Mouse (Mus musculus) embryonic facial prominence, embryonic 13.5 days (tissue): ENCODE data around the gene Rnasek. TPM values are rescaled to one million over a fixed set of nuclear protein-coding genes. Genes with fewer than 3 reads are reported as not detected.

Source experiments
- ATAC-seq: fragments of 200-750 bp; cut with Nextera tagmentation; 2 replicates; pipeline ENCODE4 v1.8.0; 2017; ENCODE audit warnings: low read depth; ENCODE audit not compliant: insufficient number of reproducible peaks, insufficient read depth, low FRiP score, low TSS enrichment
- H3K27ac ChIP-seq: fragments of 300-500 bp; sonication (generic); 2 replicates; pipeline ENCODE4 v1.5.1; 2015; ENCODE audit warnings: moderate library complexity, mild to moderate bottlenecking, inconsistent platforms
- H3K27me3 ChIP-seq: fragments of 300-500 bp; sonication (generic); 2 replicates; pipeline ENCODE4 v1.6.1; 2015; ENCODE audit warnings: mild to moderate bottlenecking, inconsistent platforms
- H3K36me3 ChIP-seq: fragments of 300-500 bp; sonication (generic); 2 replicates; pipeline ENCODE4 v1.6.1; 2015; ENCODE audit warnings: mild to moderate bottlenecking, inconsistent platforms
- H3K4me1 ChIP-seq: fragments of 300-500 bp; sonication (generic); 2 replicates; pipeline ENCODE4 v1.6.1; 2015; ENCODE audit warnings: inconsistent platforms
- H3K4me2 ChIP-seq: fragments of 300-500 bp; sonication (generic); 2 replicates; pipeline ENCODE4 v1.6.1; 2015; ENCODE audit warnings: moderate library complexity, mild to moderate bottlenecking, inconsistent platforms
- H3K4me3 ChIP-seq: fragments of 300-500 bp; sonication (generic); 2 replicates; pipeline ENCODE4 v1.5.1; 2015; ENCODE audit warnings: mild to moderate bottlenecking, inconsistent platforms
- H3K9ac ChIP-seq: fragments of 300-500 bp; sonication (generic); 2 replicates; pipeline ENCODE4 v1.6.1; 2015; ENCODE audit warnings: mild to moderate bottlenecking, inconsistent platforms
- H3K9me3 ChIP-seq: fragments of 300-500 bp; sonication (generic); 2 replicates; pipeline ENCODE4 v1.6.1; 2016; ENCODE audit warnings: inconsistent platforms
- WGBS: fragments of 180-500 bp; shearing (Covaris S2); methylation state at CpG from one replicate; pipeline ENCODE4 v1.1.7; 2015; ENCODE audit warnings: mixed read lengths; 5-methylcytosine and 5-hydroxymethylcytosine counted together
- polyA plus RNA-seq: library from polyadenylated mRNA; unstranded; fragments of >200 nt; fragmentation: Nextera tagmentation; extraction: Ambion mirVana; gene quantifications from 2 replicates; pipeline ENCODE4 v1.2.1, GENCODE M21; 2015

The Rnasek gene
- polyA plus RNA-seq, result 168 and 170 TPM in 2 replicates

DNA sequence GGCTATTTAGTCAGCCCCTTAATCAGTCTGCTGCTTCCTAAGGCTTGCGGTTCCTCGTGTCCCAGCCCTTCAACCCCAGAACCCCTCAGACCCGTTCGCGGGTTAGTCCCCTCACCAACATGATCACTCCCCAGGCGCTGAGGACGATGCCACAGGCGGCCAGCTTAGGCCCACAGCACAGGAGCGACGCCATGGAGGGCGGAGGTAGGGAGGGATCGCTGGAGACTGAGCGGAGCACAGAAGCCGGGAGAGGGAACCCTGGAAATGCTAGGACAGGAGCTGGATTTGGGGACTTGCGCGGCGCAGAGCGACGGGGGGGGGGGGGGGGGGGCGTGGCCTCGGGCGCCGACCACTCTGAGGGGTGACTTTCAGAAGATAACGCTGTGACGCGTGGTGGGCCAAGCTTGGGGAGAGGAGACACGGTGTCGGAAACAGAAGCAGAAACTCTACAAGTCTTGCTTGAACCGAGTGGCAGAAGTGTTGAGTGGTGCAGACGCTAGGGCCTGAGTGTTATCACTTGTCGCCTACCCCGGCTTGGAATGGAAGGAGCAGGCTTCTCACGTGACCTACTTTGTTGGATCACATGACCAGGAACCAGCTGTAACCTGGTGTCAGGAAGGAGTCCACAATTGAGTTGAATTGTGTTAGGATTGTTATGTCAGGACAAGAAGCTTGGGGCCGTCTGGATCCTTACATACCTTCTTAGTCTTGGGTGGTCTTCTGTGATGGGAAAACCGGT is at the start of gene Rnasek, which contains the start of gene Gm21988:
Rnasek (minus strand) TSS at position 302 of the 739 bp plus-strand sequence.
Gm21988 (minus strand) TSS at position 290 of the 739 bp plus-strand sequence.
- Histone ChIP-seq H3K4me1 (peaks cover 37% of the 10 kb centered on the region), H3K36me3 (peaks cover 14% of the 10 kb centered on the region), H3K9me3 (no peaks in the 10 kb centered on the region), H3K9ac (peak within 1 kb of the TSS; percentile 87), H3K4me2 (peak within 1 kb of the TSS; percentile 83), H3K4me3 (peak within 1 kb of the TSS; percentile 81), H3K27ac (peak within 1 kb of the TSS; percentile 93), H3K27me3 (0 out of 2 replicates have a peak, but pooled peaks cover 2% of the 10 kb centered on the region)
- WGBS, result 1% methylated on average over 33 of the region's 35 CpGs
- ATAC-seq, result no peak

DNA sequence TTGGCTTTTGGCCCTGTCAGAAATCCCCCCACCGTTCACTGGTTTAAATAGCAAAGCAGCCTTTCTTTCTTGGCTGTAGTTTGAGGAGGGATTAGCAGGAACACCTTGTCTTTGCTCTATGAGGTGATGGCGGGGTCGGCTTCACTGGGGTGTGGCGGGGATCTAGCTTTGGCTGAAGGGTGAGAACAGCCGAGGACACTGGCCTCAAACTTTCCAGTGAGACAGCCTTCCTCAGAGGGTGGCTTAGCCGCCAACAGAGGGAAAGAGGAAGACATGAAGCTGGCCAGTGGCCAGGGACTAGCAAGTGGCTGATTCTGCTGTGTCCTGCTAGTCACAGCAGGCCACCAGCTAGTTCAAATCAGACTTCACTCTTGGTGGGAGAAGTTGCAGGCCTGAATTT is 49.6 kb upstream of the Rnasek start:
- no peaks in the 10 kb centered on the region for H3K36me3 ChIP-seq
- H3K4me1 ChIP-seq, result no peaks in the 10 kb centered on the region; the same call in 1 of the 2 replicates
- no peaks in the 10 kb centered on the region for H3K27me3 ChIP-seq
- WGBS, result 45% methylated on average over 6 of the region's 6 CpGs
- H3K27ac ChIP-seq, result no peak overlapping the region
- no peak overlapping the region for H3K9ac ChIP-seq
- no peak for ATAC-seq
- no peaks in the 10 kb centered on the region for H3K9me3 ChIP-seq
- H3K4me3 ChIP-seq, result no peak overlapping the region
- H3K4me2 ChIP-seq, result no peak overlapping the region

DNA sequence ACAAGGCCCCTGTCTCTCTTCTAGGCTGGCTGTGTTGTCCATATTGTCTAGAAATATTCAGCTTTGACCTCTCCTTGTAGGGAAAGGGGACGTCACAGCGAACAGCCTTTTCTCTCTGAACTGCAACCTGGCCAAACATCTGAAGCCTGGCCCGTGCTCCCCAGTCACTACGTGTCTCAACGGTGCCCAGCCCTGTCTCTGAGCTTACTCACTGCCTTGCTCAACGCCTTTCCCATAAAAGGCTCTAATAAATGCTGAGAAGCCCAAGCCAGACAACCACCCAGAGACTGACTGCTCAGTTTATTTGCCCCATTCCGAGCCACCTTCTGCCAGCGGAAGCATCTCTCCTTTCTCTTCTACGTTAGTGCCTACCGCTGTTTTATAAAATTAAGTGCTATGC is 48.5 kb upstream of the Rnasek start:
- H3K4me1 ChIP-seq, result no peaks in the 10 kb centered on the region; the same call in 1 of the 2 replicates
- ATAC-seq, result no peak
- H3K27ac ChIP-seq, result no peak overlapping the region
- no peaks in the 10 kb centered on the region for H3K36me3 ChIP-seq
- H3K9ac ChIP-seq, result no peak overlapping the region
- whole genome bisulfite sequencing, result 86% methylated on average over 10 of the region's 10 CpGs
- H3K27me3 ChIP-seq, result no peaks in the 10 kb centered on the region
- H3K9me3 ChIP-seq, result no peaks in the 10 kb centered on the region
- H3K4me2 ChIP-seq, result no peak overlapping the region
- no peak overlapping the region for H3K4me3 ChIP-seq

DNA sequence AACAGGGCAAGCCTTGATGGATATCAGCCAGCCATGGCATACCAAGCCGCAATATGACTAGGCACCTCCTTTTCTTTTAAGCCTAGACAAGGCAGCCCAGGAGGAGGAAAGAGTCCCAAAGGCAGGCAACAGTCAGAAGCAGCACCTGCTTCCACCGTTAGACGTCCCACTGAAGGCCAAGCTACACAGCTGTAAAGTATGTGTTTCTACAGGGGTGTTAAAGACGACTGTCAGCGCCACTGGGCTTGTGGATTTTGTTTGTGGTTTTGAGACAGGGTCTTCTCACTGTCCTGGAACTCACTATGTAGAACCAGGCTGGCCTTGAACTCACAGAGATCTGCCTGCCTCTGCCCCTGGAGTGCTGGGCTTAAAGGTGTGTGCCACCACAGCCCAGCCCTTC is 46.0 kb upstream of the Rnasek start:
- Histone ChIP-seq H3K9me3 (no peaks in the 10 kb centered on the region), H3K36me3 (no peaks in the 10 kb centered on the region), H3K9ac (no peak overlapping the region), H3K27me3 (no peaks in the 10 kb centered on the region), H3K4me3 (no peak overlapping the region), H3K4me1 (no peaks in the 10 kb centered on the region; the same call in 1 of the 2 replicates), H3K4me2 (no peak overlapping the region), H3K27ac (no peak overlapping the region)
- WGBS, result 84% methylated on average over 5 of the region's 5 CpGs
- ATAC-seq, result no peak

DNA sequence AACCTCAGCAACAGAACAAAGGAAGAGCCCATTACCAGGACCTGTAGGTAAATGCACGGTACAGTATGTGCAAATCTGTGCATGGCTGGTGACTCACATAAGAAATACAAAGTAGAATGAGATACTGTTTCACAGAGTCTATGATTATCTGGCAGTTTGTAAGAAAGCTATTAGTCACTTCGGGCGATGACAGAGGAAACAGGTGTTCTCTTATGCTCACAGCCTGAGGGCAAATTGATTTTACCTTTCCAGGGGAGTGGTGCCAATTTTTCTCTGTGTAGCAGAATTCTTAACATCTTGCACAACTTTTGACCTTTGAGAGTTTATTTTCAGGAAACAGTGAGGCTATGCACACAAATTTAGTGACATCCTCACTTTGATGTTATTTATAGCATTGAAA is 45.1 kb upstream of the Rnasek start:
- no peak for ATAC-seq
- H3K9me3 ChIP-seq, result no peaks in the 10 kb centered on the region
- H3K4me1 ChIP-seq, result no peaks in the 10 kb centered on the region; the same call in 1 of the 2 replicates
- no peak overlapping the region for H3K27ac ChIP-seq
- H3K27me3 ChIP-seq, result no peaks in the 10 kb centered on the region
- no peak overlapping the region for H3K4me3 ChIP-seq
- no peak overlapping the region for H3K4me2 ChIP-seq
- no peaks in the 10 kb centered on the region for H3K36me3 ChIP-seq
- H3K9ac ChIP-seq, result no peak overlapping the region
- whole genome bisulfite sequencing, result 60% methylated on average over 3 of the region's 3 CpGs

DNA sequence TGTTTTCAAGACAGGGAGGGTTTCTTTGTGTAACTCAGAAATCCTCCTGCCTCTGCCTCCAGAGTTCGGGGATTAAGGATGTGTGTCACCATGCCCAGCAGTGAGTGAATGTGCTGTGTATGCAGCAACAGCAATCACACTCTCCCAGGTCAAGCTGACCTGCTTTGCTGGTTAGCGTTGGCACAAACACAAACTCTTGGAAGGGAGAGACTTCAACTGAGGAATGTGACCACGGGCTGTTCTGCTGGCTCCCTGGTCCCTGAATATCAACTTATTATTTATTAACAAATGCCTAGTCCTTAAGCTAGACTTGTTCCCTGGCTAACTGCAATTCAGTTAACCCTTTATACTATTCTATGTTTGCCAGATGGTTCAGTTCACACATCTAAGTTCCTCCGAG is 44.0 kb upstream of the Rnasek start:
- WGBS, result 81% methylated on average over 4 of the region's 4 CpGs
- no peak overlapping the region for H3K27ac ChIP-seq
- H3K27me3 ChIP-seq, result no peaks in the 10 kb centered on the region
- no peaks in the 10 kb centered on the region for H3K36me3 ChIP-seq
- H3K4me1 ChIP-seq, result no peaks in the 10 kb centered on the region
- no peak overlapping the region for H3K9ac ChIP-seq
- no peak for ATAC-seq
- no peak overlapping the region for H3K4me3 ChIP-seq
- H3K9me3 ChIP-seq, result no peaks in the 10 kb centered on the region
- H3K4me2 ChIP-seq, result no peak overlapping the region

DNA sequence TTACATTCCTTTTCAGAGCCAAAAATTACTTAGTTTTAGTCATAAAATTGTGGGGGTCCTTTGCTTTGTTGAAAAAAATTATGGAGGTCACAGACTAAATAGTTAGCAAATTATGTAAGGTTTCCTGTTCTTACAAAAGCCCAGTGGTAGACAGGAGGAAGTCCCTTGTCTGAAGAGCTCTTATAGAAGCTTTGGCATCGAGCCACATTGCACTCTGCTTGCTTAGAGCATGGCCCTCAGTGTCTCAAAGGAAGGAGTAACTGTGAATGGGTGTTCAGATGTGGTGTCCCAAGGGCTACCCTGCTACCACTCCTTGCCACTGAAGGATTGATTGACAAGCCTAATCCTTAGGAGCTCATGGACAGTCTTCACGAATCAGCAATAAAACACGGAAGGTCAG is 40.8 kb upstream of the Rnasek start:
- Histone ChIP-seq H3K9me3 (no peaks in the 10 kb centered on the region), H3K4me3 (no peak overlapping the region), H3K4me1 (no peaks in the 10 kb centered on the region), H3K9ac (no peak overlapping the region), H3K27me3 (no peaks in the 10 kb centered on the region; the same call in 1 of the 2 replicates), H3K36me3 (no peaks in the 10 kb centered on the region), H3K27ac (no peak overlapping the region), H3K4me2 (no peak overlapping the region)
- 59% methylated on average over 3 of the region's 3 CpGs for WGBS
- no peak for ATAC-seq

DNA sequence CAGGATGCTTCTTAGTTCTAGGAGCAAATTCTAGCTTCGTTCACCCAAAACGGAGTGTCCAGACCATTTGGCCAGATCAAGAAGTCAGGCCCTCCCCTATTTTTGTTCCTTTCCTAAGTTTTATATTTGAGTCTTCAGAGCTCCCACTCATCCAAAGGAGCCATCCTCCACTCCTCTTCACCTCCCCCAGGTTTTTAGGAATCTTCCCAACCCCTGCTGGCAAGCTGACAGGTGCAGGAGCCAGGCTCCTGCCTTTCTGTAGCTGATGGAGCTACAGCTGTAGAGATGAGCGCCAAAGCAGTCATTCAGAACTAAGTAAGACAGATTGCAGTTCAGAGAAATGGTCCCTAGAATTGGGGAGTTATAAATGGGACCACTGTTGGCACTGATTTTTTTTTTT is 39.3 kb upstream of the Rnasek start:
- H3K9me3 ChIP-seq, result no peaks in the 10 kb centered on the region
- H3K4me1 ChIP-seq, result no peaks in the 10 kb centered on the region
- H3K4me2 ChIP-seq, result no peak overlapping the region
- H3K27me3 ChIP-seq, result no peaks in the 10 kb centered on the region; the same call in 1 of the 2 replicates
- no peaks in the 10 kb centered on the region for H3K36me3 ChIP-seq
- no peak overlapping the region for H3K9ac ChIP-seq
- H3K27ac ChIP-seq, result no peak overlapping the region
- ATAC-seq, result no peak
- 81% methylated on average over 3 of the region's 3 CpGs for WGBS
- no peak overlapping the region for H3K4me3 ChIP-seq

DNA sequence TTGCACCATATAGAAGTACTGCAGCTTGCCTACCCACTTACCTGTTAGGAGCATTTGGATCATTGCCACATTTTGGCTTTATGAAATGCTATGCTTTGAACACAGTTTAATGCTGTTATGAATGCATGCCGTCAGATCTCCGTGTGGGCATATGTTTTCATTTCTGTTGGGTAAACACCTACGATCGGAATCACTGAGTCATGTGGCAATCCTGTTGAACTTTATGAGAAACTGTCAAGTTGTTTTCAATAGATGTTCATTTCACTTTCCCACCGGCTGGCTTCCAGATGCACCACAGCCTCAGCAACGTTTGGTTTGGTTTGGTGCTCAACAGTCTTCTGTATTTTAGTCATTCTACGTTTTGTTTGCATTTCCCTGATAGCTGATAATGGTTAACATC is 32.0 kb upstream of the Rnasek start:
- Histone ChIP-seq H3K4me3 (no peak overlapping the region), H3K4me1 (no peaks in the 10 kb centered on the region), H3K9me3 (no peaks in the 10 kb centered on the region), H3K27ac (no peak overlapping the region), H3K4me2 (no peak overlapping the region), H3K9ac (no peak overlapping the region), H3K36me3 (no peaks in the 10 kb centered on the region), H3K27me3 (no peaks in the 10 kb centered on the region; the same call in 1 of the 2 replicates)
- no peak for ATAC-seq
- WGBS, result 64% methylated on average over 7 of the region's 7 CpGs

DNA sequence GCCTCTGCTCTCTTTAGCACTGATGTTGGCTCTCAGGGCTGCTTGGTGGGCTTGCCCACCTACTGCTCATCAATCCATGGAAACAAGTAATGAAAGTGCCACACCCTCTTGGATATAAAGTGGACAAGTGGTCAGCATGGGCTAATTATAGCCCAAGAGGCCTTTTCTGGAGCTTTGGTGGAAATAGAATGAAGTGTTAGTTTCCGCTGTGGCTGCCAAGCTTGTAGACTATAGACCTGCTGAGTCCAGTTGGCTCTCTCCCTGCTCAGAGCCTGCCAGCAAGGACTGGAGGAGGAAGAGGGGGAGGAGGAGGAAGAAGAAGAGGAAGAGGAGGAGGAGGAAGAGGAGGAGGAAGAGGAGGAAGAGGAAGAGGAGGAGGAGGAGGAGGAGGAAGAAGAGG is 26.8 kb upstream of the Rnasek start:
- H3K36me3 ChIP-seq, result no peaks in the 10 kb centered on the region
- H3K9me3 ChIP-seq, result no peaks in the 10 kb centered on the region
- H3K4me2 ChIP-seq, result no peak overlapping the region
- H3K9ac ChIP-seq, result no peak overlapping the region
- 83% methylated on average over 1 of the region's 1 CpGs for WGBS
- ATAC-seq, result no peak
- H3K4me1 ChIP-seq, result no peaks in the 10 kb centered on the region; the same call in 1 of the 2 replicates
- H3K27me3 ChIP-seq, result no peaks in the 10 kb centered on the region
- no peak overlapping the region for H3K27ac ChIP-seq
- H3K4me3 ChIP-seq, result no peak overlapping the region

DNA sequence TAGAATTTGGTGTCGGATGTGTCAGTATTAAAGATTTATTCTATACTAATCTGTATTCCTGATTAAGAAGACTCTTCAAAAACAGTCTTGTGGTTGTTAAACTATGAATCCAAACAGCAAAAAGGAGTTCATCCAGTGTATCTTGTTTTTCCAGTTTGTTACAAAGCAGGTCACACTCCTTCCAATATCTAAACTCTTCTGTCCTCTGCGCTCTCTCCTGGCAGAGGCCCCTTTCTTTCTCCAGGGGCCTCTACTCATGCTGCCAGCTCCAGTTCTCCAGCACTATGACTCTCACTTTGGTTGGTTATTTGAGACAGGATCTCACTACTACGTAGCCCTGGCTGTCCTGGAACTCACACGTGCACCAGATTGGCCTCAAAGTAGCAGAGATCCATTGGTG is 26.2 kb upstream of the Rnasek start:
- Histone ChIP-seq H3K9ac (no peak overlapping the region), H3K4me2 (no peak overlapping the region), H3K36me3 (no peaks in the 10 kb centered on the region), H3K27ac (peak overlapping the region; percentile 39; the same call in 1 of the 2 replicates), H3K4me3 (no peak overlapping the region), H3K27me3 (no peaks in the 10 kb centered on the region), H3K4me1 (no peaks in the 10 kb centered on the region; the same call in 1 of the 2 replicates), H3K9me3 (no peaks in the 10 kb centered on the region)
- 58% methylated on average over 4 of the region's 4 CpGs for WGBS
- no peak for ATAC-seq

DNA sequence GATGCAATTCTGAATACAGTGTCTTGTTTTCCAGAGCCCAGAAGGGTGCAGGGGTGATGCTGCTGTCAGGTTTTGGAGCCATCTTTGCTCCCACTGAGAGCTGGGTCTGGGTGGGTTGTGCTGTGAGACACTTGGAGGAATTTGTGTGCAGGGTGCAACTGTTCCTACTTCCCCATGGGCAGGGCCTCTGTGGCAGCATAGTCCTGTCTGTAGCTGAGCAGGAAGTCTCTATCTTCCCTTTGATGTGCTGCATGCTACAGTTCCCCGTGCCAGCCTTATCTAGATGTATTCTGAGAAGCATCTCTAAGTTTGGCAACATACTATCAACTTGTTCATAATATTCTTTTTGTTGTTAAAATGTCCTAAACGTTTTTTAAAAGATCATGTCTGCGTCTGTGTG is 25.6 kb upstream of the Rnasek start:
- WGBS, result 46% methylated on average over 3 of the region's 3 CpGs
- H3K36me3 ChIP-seq, result no peaks in the 10 kb centered on the region
- H3K9me3 ChIP-seq, result no peaks in the 10 kb centered on the region
- no peak for ATAC-seq
- H3K4me2 ChIP-seq, result no peak overlapping the region
- H3K4me1 ChIP-seq, result no peaks in the 10 kb centered on the region; the same call in 1 of the 2 replicates
- peak overlapping the region; percentile 34; the same call in 1 of the 2 replicates for H3K27ac ChIP-seq
- H3K9ac ChIP-seq, result no peak overlapping the region
- no peak overlapping the region for H3K4me3 ChIP-seq
- H3K27me3 ChIP-seq, result no peaks in the 10 kb centered on the region
